Mouse (Mus musculus): Measurements from ENCODE around the gene Fgf7.

DNA sequence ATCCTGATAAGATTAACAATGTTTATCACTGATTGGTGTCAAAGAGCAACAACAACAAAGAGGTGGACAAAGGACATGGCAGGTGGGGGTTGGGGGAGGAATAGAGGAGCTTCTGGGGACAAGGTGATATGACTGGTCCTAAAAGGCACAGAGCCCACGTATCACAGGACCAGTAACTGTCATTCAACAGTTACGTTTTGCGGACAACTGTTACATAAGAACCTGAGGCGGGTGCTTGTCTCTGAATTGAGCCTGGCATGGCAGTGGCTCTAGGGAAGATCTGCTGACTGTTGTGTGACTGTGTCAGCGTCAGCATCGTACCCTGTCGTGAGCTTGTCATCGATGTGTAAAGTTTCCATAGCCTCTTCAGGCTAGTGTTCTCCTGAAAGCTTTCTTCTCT, 51.7 kb downstream of the Fgf7 start:
- TF ChIP-seq CTCF (IDR thresholded peaks at IDR 0.05 in 2 of 3, conservative IDR thresholded peaks at IDR 0.05 in 1 of 3; ENCODE audit: control insufficient read depth in 1 of 3, insufficient read depth in 1 of 3, low read depth in 2 of 3, low read length in 3 of 3, poor library complexity in 1 of 3, severe bottlenecking in 1 of 3) (no peak), EP300 (IDR thresholded peaks at IDR 0.05; ENCODE audit: low read depth in 1 of 2, low read length in 2 of 2) (no peak), MAX (IDR thresholded peaks at IDR 0.05; ENCODE audit: low read length) (no peak), POLR2A (IDR thresholded peaks at IDR 0.05; ENCODE audit: control insufficient read depth in 1 of 2, insufficient read depth in 1 of 2, low read depth in 1 of 2, low read length in 2 of 2, poor library complexity in 1 of 2) (no peak), KAT2A (conservative IDR thresholded peaks at IDR 0.05; ENCODE audit: low read depth, low read length) (no peak), HCFC1 (IDR thresholded peaks at IDR 0.05; ENCODE audit: low read depth, low read length) (no peak), CHD2 (IDR thresholded peaks at IDR 0.05; ENCODE audit: low read length) (no peak), TCF12 (IDR thresholded peaks at IDR 0.05; ENCODE audit: low read depth, low read length) (no peak), MYB (IDR thresholded peaks at IDR 0.05; ENCODE audit: low read depth, low read length) (no peak), RAD21 (IDR thresholded peaks at IDR 0.05; ENCODE audit: low read depth, low read length) (no peak), RCOR1 (IDR thresholded peaks at IDR 0.05; ENCODE audit: low read depth, low read length) (no peak), NELFE (IDR thresholded peaks at IDR 0.05; ENCODE audit: low read depth, low read length) (no peak), E2F4 (IDR thresholded peaks at IDR 0.05; ENCODE audit: borderline replicate concordance, low read depth, low read length) (no peak)
